Mouse (Mus musculus) kidney, embryonic 16.5 days (tissue): ENCODE measurements around the gene Tmem251. TPM values are rescaled to one million over a fixed set of nuclear protein-coding genes. Genes with fewer than 3 reads are reported as not detected.

Experiments
- ATAC-seq: fragments of 200-750 bp; cut with Nextera tagmentation; 2 replicates; pipeline ENCODE4 v1.8.0; 2017; ENCODE audit warnings: moderate TSS enrichment; ENCODE audit not compliant: low FRiP score, low TSS enrichment
- H3K27ac ChIP-seq: fragments of 300-500 bp; sonication (generic); 2 replicates; pipeline ENCODE4 v1.5.1; 2014; ENCODE audit warnings: low read length
- H3K27me3 ChIP-seq: fragments of 300-500 bp; sonication (generic); 2 replicates; pipeline ENCODE4 v1.6.1; 2014; ENCODE audit warnings: low read length, control low read depth, mixed read lengths; ENCODE audit not compliant: insufficient read depth
- H3K36me3 ChIP-seq: fragments of 300-500 bp; sonication (generic); 2 replicates; pipeline ENCODE4 v1.6.1; 2014; ENCODE audit warnings: low read length, control low read depth, mixed read lengths; ENCODE audit not compliant: insufficient read depth
- H3K4me1 ChIP-seq: fragments of 300-500 bp; sonication (generic); 2 replicates; pipeline ENCODE4 v1.6.1; 2014; ENCODE audit warnings: low read length, control low read depth, mixed read lengths; ENCODE audit not compliant: insufficient read depth
- H3K4me2 ChIP-seq: fragments of 300-500 bp; sonication (generic); replicated peaks from 2 replicates; pipeline ENCODE4 v1.6.1; 2014; ENCODE audit warnings: low read depth, low read length
- H3K4me3 ChIP-seq: fragments of 300-500 bp; sonication (generic); 2 replicates; pipeline ENCODE4 v1.5.1; 2014; ENCODE audit warnings: mild to moderate bottlenecking, low read length
- H3K9ac ChIP-seq: fragments of 300-500 bp; sonication (generic); replicated peaks from 2 replicates; pipeline ENCODE4 v1.6.1; 2014; ENCODE audit warnings: low read length
- H3K9me3 ChIP-seq: fragments of 300-500 bp; sonication (generic); 2 replicates; pipeline ENCODE4 v1.6.1; 2016; ENCODE audit warnings: low read length, control low read depth
- WGBS: fragments of 180-500 bp; shearing (Covaris S2); extraction: QIAGEN DNeasy Blood & Tissue Kit; methylation state at CpG from one replicate; pipeline ENCODE4 v1.1.7; 2014; 5-methylcytosine and 5-hydroxymethylcytosine counted together
- polyA plus RNA-seq: library from polyadenylated mRNA; unstranded; fragments of >200 nt; fragmentation: Nextera tagmentation; extraction: Ambion mirVana; gene quantifications from 2 replicates; pipeline ENCODE4 v1.2.1, GENCODE M21; 2015

The Tmem251 gene
- 9.5 and 11.0 TPM in 2 replicates for polyA plus RNA-seq

DNA sequence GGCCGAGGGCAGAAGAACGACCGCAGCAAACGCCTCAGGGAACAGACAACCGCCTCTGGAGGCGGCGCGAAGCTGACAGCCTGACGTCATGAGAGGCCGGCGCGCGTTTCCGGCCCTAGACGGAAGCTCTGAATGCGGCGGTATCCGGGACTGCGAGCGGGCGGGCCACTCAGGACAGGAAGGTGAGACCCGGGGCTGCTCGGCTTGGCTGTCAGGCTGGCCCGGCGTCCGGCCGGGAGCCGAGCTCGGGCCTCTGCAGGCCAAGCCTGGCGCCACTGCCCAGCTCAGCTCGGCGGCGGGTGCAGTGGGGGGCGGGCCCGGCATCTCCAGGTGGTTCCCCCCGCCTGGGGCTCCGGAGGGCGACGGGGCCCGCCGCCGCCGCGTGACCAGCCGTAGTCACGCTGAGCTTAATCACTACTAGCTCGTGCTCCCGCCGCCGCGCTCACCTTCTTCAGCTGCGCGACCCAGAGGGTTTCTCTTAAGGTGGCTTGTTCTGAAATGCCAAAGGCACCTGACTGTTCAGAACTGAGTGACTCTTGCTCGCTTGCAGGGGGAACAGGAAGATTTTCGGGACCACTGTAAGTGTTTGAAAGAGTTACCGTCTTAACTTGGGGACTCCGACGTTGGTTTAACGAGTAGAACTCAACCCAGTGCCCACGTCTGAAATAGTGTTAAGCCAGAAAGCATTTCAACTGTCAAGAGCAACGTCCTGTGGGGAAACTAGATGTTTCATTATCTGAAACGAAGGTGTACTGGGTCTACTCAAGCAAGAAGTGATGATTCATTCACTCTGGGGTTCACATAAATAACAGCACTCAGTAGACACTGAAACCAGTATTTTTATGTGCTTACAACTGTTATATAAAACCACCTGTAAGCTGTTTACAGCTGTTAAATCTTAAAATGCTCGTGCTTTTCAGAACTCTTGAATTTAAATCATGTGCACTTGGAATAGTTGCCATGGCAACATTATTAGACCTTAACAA lies at the start of gene Tmem251, which contains the start of gene Moap1:
TSS of gene Tmem251 (plus strand) at position 174 of the 986 bp plus-strand sequence.
TSS of gene Moap1 (minus strand) at position 73 of the 986 bp plus-strand sequence.
- Histone ChIP-seq H3K9ac (peak within 1 kb of the TSS; percentile 80), H3K36me3 (peaks cover 9% of the 10 kb centered on the region; the same call in 1 of the 2 replicates), H3K4me2 (peak within 1 kb of the TSS; percentile 67), H3K27me3 (no peaks in the 10 kb centered on the region), H3K4me1 (peaks cover 17% of the 10 kb centered on the region), H3K4me3 (peak within 1 kb of the TSS; percentile 86), H3K27ac (peak within 1 kb of the TSS; percentile 91), H3K9me3 (no peaks in the 10 kb centered on the region)
- peak; percentile 98 for ATAC-seq
- under 1% methylated on average over 61 of the region's 63 CpGs for WGBS

DNA sequence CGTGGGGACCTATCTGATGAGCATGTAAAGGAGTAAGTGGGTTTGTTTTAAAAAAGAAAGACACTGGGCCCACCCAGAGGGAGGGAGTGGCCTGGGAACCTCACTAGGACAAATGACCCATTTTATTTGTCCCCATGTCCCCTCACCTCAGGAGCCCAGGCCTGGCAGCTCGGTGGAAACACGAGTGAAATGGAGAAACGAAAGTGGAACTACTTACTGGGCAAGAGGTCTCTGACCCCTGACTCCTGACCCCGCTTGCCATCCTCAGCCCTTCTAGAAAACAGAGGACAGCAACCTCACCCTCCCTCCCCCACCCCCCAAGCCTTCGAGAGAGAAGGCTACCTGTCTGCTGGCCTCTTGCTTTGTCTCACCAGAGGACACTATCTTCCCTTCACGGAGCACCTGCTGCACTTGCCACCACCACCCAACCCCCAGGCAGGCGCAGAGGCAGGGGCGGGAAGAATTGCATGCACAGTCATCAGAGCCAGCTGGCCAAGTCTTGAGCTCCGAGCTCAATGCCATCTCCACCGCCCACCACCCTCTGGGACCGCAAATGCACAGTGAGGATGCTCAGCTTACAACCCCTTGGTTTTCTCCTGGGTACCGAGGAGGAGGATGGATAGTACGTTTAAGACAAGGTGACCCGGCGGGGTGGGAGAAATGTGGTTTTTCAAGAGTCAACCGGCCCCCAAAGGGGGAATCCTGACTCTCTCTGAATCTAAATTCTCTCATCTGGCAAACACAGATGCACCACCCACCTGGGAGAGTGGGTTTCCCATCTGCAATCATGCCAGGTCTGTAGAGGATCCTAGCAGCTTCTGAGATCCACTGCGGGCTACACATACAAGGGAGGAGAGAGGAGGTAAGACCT lies 48.0 kb upstream of the Tmem251 start:
- Histone ChIP-seq H3K9me3 (no peaks in the 10 kb centered on the region), H3K9ac (no peak overlapping the region), H3K4me2 (no peak overlapping the region), H3K4me3 (no peak overlapping the region), H3K4me1 (peaks cover 75% of the 10 kb centered on the region), H3K27me3 (no peaks in the 10 kb centered on the region), H3K27ac (no peak overlapping the region), H3K36me3 (no peaks in the 10 kb centered on the region)
- ATAC-seq, result no peak
- 59% methylated on average over 18 of the region's 18 CpGs for WGBS

DNA sequence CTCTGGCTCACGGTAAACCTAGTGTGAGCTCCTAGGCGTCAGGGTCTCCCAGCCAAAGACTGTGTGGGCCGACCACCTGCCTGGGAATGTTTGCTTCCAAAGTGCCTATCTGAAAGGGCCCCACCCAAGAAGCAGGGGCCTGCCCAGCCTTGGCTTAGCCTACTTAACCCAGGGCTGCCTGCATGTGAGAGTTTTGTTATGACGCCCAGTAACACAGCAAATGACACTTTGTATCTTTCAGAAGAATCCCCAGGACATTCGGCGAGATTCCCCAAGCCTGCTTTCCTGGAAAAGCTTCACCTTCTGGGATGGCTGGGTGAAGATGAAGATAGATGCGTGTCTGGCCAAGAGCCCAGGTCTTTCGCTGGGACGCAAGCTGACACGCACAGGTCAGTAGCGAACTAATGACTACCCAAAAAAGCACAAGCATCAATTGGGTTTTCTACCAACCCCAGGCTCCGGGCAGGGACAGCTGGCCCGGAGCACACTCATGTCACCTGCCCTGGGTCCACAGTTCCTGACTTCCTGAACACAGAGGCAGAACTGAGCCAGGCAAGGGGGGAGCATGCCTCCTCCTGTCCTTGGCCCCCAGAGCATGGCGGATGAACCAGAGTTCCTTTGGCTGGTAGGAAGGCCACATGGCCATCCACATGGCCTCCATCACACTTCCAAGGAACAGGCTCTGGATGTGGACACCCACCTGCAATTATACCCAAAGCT lies 46.8 kb upstream of the Tmem251 start:
- H3K9me3 ChIP-seq, result no peaks in the 10 kb centered on the region
- peaks cover 64% of the 10 kb centered on the region for H3K4me1 ChIP-seq
- no peaks in the 10 kb centered on the region for H3K27me3 ChIP-seq
- H3K4me2 ChIP-seq, result no peak overlapping the region
- no peaks in the 10 kb centered on the region for H3K36me3 ChIP-seq
- ATAC-seq, result no peak
- 83% methylated on average over 14 of the region's 14 CpGs for WGBS
- no peak overlapping the region for H3K9ac ChIP-seq
- H3K27ac ChIP-seq, result no peak overlapping the region
- no peak overlapping the region for H3K4me3 ChIP-seq

DNA sequence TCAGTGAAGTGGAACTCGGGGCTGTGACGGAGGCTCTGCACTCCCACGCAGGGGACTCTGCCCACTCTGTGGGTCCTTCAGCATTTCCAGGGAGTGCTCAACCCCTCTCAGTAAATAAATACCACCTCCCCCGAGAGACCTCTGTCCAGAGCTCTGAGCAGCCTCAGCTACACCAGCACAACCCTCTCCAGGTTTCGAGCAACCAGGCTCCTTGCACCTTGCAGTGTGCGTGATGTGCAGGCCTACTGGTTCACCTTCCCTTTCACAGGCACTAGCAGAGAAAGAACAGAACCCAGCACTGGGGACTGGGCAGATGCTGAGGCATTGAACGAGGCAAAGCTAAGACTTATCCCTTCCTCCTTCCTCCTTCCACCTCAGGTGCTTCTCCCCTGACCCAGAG lies 46.2 kb upstream of the Tmem251 start:
- whole genome bisulfite sequencing, result 46% methylated on average over 7 of the region's 7 CpGs
- H3K4me2 ChIP-seq, result no peak overlapping the region
- ATAC-seq, result no peak
- no peak overlapping the region for H3K4me3 ChIP-seq
- no peaks in the 10 kb centered on the region for H3K9me3 ChIP-seq
- no peaks in the 10 kb centered on the region for H3K27me3 ChIP-seq
- H3K27ac ChIP-seq, result no peak overlapping the region
- H3K9ac ChIP-seq, result no peak overlapping the region
- peaks cover 64% of the 10 kb centered on the region for H3K4me1 ChIP-seq
- no peaks in the 10 kb centered on the region for H3K36me3 ChIP-seq

DNA sequence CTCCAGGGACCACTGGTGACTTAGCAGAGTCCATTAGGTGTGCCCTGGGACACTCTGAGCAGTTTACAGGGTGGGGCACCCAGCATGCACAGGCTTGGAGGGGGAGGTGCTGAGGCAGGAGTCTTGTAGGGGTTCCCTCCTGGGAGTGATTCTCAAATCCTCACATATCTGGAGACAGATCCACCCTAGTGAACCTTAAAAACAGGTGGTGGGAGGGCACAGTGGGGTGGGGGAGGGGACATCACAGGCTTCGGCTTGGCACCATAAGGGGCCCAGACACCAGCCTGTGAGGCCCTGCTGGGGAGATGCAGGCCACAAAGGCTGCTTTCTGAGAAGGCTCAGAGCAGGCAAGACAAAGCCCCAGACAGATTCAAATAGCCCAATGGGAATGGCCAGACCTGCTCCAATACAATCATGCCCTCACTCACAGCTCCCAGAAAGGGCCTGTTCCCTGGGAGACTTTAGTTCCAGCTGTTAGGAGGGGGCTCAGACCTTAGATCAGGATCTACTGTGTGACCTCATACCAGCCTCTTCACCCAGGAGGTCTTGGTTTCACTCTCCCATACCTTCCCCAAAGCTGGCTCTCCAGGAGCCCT lies 45.4 kb upstream of the Tmem251 start:
- WGBS, result 36% methylated on average over 1 of the region's 1 CpGs

DNA sequence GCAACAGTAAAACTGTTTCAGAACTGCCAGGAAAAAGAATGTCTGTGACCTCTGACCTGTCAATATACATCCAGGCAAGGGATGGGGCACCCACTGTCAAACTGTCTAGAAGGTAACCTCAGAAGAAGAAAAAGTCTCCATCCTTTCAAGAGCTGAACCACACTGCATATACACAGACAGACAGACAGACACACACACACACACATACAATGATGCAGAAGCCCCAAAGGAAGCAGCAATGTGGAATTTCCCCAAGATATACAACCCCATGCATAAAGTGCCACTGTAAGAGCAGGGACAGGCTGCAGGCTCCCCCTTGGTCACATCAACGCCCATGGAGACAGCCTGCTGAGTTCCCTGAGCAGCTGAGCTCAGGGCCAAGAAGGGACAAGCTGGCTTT lies 44.4 kb upstream of the Tmem251 start:
- no peak overlapping the region for H3K4me2 ChIP-seq
- no peak overlapping the region for H3K9ac ChIP-seq
- H3K27me3 ChIP-seq, result no peaks in the 10 kb centered on the region
- H3K4me3 ChIP-seq, result no peak overlapping the region
- H3K9me3 ChIP-seq, result no peaks in the 10 kb centered on the region
- no peak overlapping the region for H3K27ac ChIP-seq
- H3K36me3 ChIP-seq, result no peaks in the 10 kb centered on the region
- H3K4me1 ChIP-seq, result peaks cover 81% of the 10 kb centered on the region
- 28% methylated on average over 1 of the region's 1 CpGs for WGBS
- no peak for ATAC-seq

More for the DNA sequence above, 45.4 kb upstream of the Tmem251 start:
- peak; percentile 16; the same call in 1 of the 2 replicates for ATAC-seq
- Histone ChIP-seq H3K4me2 (no peak overlapping the region), H3K9me3 (no peaks in the 10 kb centered on the region), H3K36me3 (no peaks in the 10 kb centered on the region), H3K4me1 (peaks cover 71% of the 10 kb centered on the region), H3K27me3 (no peaks in the 10 kb centered on the region), H3K9ac (no peak overlapping the region; the same call in 1 of the 2 replicates), H3K4me3 (no peak overlapping the region), H3K27ac (no peak overlapping the region; the same call in 1 of the 2 replicates)

DNA sequence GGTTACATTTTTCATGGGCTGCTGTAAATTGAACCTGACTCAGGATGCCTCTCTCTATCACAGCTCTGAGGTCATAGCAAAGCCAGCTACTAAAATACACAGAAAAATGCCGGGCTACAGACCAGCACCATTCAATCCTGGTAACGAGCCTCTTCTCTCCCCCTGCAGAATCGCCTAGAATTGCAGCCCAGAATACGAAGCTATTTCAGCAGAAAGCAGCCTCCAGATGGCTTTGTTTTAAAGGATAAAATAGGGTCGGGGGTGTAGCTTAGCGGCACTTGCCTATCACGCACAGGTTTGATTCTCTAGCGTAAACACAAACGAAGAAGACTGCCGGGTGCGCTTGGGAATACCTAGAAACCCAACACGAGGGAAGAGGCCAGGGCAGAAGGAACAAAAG lies 43.1 kb upstream of the Tmem251 start:
- no peaks in the 10 kb centered on the region for H3K9me3 ChIP-seq
- H3K4me1 ChIP-seq, result peaks cover 75% of the 10 kb centered on the region
- no peak overlapping the region for H3K9ac ChIP-seq
- H3K36me3 ChIP-seq, result no peaks in the 10 kb centered on the region
- 45% methylated on average over 12 of the region's 12 CpGs for WGBS
- H3K4me3 ChIP-seq, result no peak overlapping the region
- no peaks in the 10 kb centered on the region for H3K27me3 ChIP-seq
- ATAC-seq, result no peak
- H3K4me2 ChIP-seq, result no peak overlapping the region
- H3K27ac ChIP-seq, result no peak overlapping the region

DNA sequence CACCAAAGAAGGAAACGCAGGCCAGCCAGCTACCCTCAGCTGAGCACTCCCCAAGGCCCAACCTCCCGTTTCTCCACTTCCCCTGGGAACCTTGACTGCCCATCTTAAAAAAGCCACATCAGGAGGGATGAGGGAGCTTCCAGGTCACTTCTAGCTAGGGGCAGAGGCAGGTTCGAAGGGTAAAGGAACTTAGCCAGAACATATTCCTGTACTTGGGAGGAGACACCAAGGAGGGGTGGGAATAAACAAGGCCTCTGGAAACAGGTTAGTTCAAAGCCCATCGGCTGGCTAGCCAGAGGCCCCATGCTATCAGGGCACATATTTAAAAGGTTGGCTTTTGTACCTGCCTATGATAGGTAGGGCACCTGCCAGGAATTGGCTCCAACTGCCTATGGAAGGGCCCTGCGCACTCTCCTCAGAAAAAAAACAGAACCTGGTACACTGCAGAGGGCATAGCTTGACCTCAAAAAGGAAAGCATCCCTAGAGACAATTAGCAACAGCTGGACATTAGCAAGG lies 41.8 kb upstream of the Tmem251 start:
- Histone ChIP-seq H3K27me3 (no peaks in the 10 kb centered on the region), H3K9ac (no peak overlapping the region), H3K4me1 (peaks cover 69% of the 10 kb centered on the region), H3K27ac (no peak overlapping the region), H3K9me3 (no peaks in the 10 kb centered on the region), H3K4me3 (no peak overlapping the region), H3K4me2 (no peak overlapping the region), H3K36me3 (no peaks in the 10 kb centered on the region)
- ATAC-seq, result no peak
- WGBS, result 91% methylated on average over 5 of the region's 5 CpGs
